Mouse (Mus musculus): ENCODE measurements around the gene Pex6. TPM values are rescaled to one million over a fixed set of nuclear protein-coding genes. Genes with fewer than 3 reads are reported as not detected.

Pex6 gene
- polyA plus RNA-seq, 1 experiment from 2014 or later, result 10.5 TPM

- no peak for ATAC-seq (ENCODE audit: insufficient number of reproducible peaks, insufficient read depth, low FRiP score, low read depth)
- H3K9ac ChIP-seq (ENCODE audit: low read length), result no peak overlapping the region
- 86% methylated on average over 2 of the region's 2 CpGs for WGBS
- H3K9me3 ChIP-seq (ENCODE audit: control insufficient read depth, low read length), result no peaks in the 10 kb centered on the region
- no peak overlapping the region for H3K4me2 ChIP-seq (ENCODE audit: low read length)
- H3K27ac ChIP-seq (replicated peaks in 1 of 2; ENCODE audit: control insufficient read depth in 1 of 2, insufficient read depth in 1 of 2, low read depth in 2 of 2, low read length in 2 of 2), result no peak overlapping the region
- no peaks in the 10 kb centered on the region for H3K27me3 ChIP-seq (ENCODE audit: control insufficient read depth, insufficient read depth, low read length)
- no peaks in the 10 kb centered on the region for H3K4me1 ChIP-seq (ENCODE audit: control insufficient read depth in 2 of 2, insufficient read depth in 2 of 2, low read length in 2 of 2)
- H3K36me3 ChIP-seq (ENCODE audit: control insufficient read depth, insufficient read depth, low read length), result peaks cover 49% of the 10 kb centered on the region
- no peak overlapping the region for H3K4me3 ChIP-seq (ENCODE audit: control insufficient read depth in 1 of 2, insufficient read depth in 1 of 2, low read depth in 1 of 2, low read length in 2 of 2)
These were observed 34.2 kb downstream of the Pex6 start for GRCm38 (mm10) chr17:46745506-46745905.

GRCm38 (mm10) chr17:46747234-46747633 lies 36.0 kb downstream of the Pex6 start:
- H3K36me3 ChIP-seq (ENCODE audit: control insufficient read depth, insufficient read depth, low read length), result peaks cover 42% of the 10 kb centered on the region
- H3K27me3 ChIP-seq (ENCODE audit: control insufficient read depth, insufficient read depth, low read length), result no peaks in the 10 kb centered on the region
- H3K4me2 ChIP-seq (ENCODE audit: low read length), result no peak overlapping the region
- peaks cover 4 to 8% of the 10 kb centered on the region in 2 experiments for H3K4me1 ChIP-seq (ENCODE audit: control insufficient read depth in 2 of 2, insufficient read depth in 2 of 2, low read length in 2 of 2)
- H3K4me3 ChIP-seq (ENCODE audit: control insufficient read depth in 1 of 2, insufficient read depth in 1 of 2, low read depth in 1 of 2, low read length in 2 of 2), result no peak overlapping the region
- ATAC-seq (ENCODE audit: insufficient number of reproducible peaks, insufficient read depth, low FRiP score, low read depth), result no peak
- H3K9ac ChIP-seq (ENCODE audit: low read length), result no peak overlapping the region
- H3K9me3 ChIP-seq (ENCODE audit: control insufficient read depth, low read length), result no peaks in the 10 kb centered on the region
- WGBS, result 78% methylated on average over 8 of the region's 8 CpGs
- no peak overlapping the region for H3K27ac ChIP-seq (replicated peaks in 1 of 2; ENCODE audit: control insufficient read depth in 1 of 2, insufficient read depth in 1 of 2, low read depth in 2 of 2, low read length in 2 of 2)

- Histone ChIP-seq H3K4me1 (ENCODE audit: control insufficient read depth in 2 of 2, insufficient read depth in 2 of 2, low read length in 2 of 2) (peaks cover 5 to 8% of the 10 kb centered on the region in 2 experiments), H3K4me2 (ENCODE audit: low read length) (no peak overlapping the region), H3K27me3 (ENCODE audit: control insufficient read depth, insufficient read depth, low read length) (no peaks in the 10 kb centered on the region), H3K4me3 (ENCODE audit: control insufficient read depth in 1 of 2, insufficient read depth in 1 of 2, low read depth in 1 of 2, low read length in 2 of 2) (no peak overlapping the region), H3K27ac (replicated peaks in 1 of 2; ENCODE audit: control insufficient read depth in 1 of 2, insufficient read depth in 1 of 2, low read depth in 2 of 2, low read length in 2 of 2) (no peak overlapping the region), H3K9ac (ENCODE audit: low read length) (no peak overlapping the region), H3K9me3 (ENCODE audit: control insufficient read depth, low read length) (no peaks in the 10 kb centered on the region), H3K36me3 (ENCODE audit: control insufficient read depth, insufficient read depth, low read length) (peaks cover 40% of the 10 kb centered on the region)
- WGBS, result 94% methylated on average over 2 of the region's 2 CpGs
- no peak for ATAC-seq (ENCODE audit: insufficient number of reproducible peaks, insufficient read depth, low FRiP score, low read depth)
These were observed 36.5 kb downstream of the Pex6 start for GRCm38 (mm10) chr17:46747806-46748205.

- Histone ChIP-seq H3K27ac (replicated peaks in 1 of 2; ENCODE audit: control insufficient read depth in 1 of 2, insufficient read depth in 1 of 2, low read depth in 2 of 2, low read length in 2 of 2) (no peak overlapping the region), H3K9me3 (ENCODE audit: control insufficient read depth, low read length) (no peaks in the 10 kb centered on the region), H3K9ac (ENCODE audit: low read length) (no peak overlapping the region), H3K36me3 (ENCODE audit: control insufficient read depth, insufficient read depth, low read length) (peaks cover 26% of the 10 kb centered on the region), H3K4me1 (ENCODE audit: control insufficient read depth in 2 of 2, insufficient read depth in 2 of 2, low read length in 2 of 2) (peaks cover 5 to 8% of the 10 kb centered on the region in 2 experiments), H3K4me3 (ENCODE audit: control insufficient read depth in 1 of 2, insufficient read depth in 1 of 2, low read depth in 1 of 2, low read length in 2 of 2) (no peak overlapping the region), H3K4me2 (ENCODE audit: low read length) (no peak overlapping the region), H3K27me3 (ENCODE audit: control insufficient read depth, insufficient read depth, low read length) (no peaks in the 10 kb centered on the region)
- 86% methylated on average over 5 of the region's 5 CpGs for WGBS
- no peak for ATAC-seq (ENCODE audit: insufficient number of reproducible peaks, insufficient read depth, low FRiP score, low read depth)
These were observed 38.0 kb downstream of the Pex6 start for GRCm38 (mm10) chr17:46749282-46749681.

- Histone ChIP-seq H3K36me3 (ENCODE audit: control insufficient read depth, insufficient read depth, low read length) (peaks cover 19% of the 10 kb centered on the region), H3K9ac (ENCODE audit: low read length) (peak overlapping the region; percentile 80), H3K4me2 (ENCODE audit: low read length) (peak overlapping the region; percentile 83), H3K4me3 (ENCODE audit: control insufficient read depth in 1 of 2, insufficient read depth in 1 of 2, low read depth in 1 of 2, low read length in 2 of 2) (peak overlapping the region in 1 of 2 experiments; percentile 70; a peak in 1 of 4 replicates), H3K4me1 (ENCODE audit: control insufficient read depth in 2 of 2, insufficient read depth in 2 of 2, low read length in 2 of 2) (peaks cover 5 to 8% of the 10 kb centered on the region in 2 experiments), H3K27me3 (ENCODE audit: control insufficient read depth, insufficient read depth, low read length) (no peaks in the 10 kb centered on the region), H3K9me3 (ENCODE audit: control insufficient read depth, low read length) (no peaks in the 10 kb centered on the region), H3K27ac (replicated peaks in 1 of 2; ENCODE audit: control insufficient read depth in 1 of 2, insufficient read depth in 1 of 2, low read depth in 2 of 2, low read length in 2 of 2) (no peak overlapping the region)
- WGBS, result 92% methylated on average over 4 of the region's 4 CpGs
- no peak for ATAC-seq (ENCODE audit: insufficient number of reproducible peaks, insufficient read depth, low FRiP score, low read depth)
These were observed 39.3 kb downstream of the Pex6 start for GRCm38 (mm10) chr17:46750580-46750979.

- H3K9me3 ChIP-seq (ENCODE audit: control insufficient read depth, low read length), result no peaks in the 10 kb centered on the region
- ATAC-seq (ENCODE audit: insufficient number of reproducible peaks, insufficient read depth, low FRiP score, low read depth), result 0 out of 2 replicates have a peak, but pooled peaks have one; percentile 1
- H3K4me2 ChIP-seq (ENCODE audit: low read length), result peak overlapping the region; percentile 83
- 30% methylated on average over 16 of the region's 16 CpGs for WGBS
- no peaks in the 10 kb centered on the region for H3K27me3 ChIP-seq (ENCODE audit: control insufficient read depth, insufficient read depth, low read length)
- H3K9ac ChIP-seq (ENCODE audit: low read length), result peak overlapping the region; percentile 80
- H3K4me1 ChIP-seq (ENCODE audit: control insufficient read depth in 2 of 2, insufficient read depth in 2 of 2, low read length in 2 of 2), result peaks cover 5 to 8% of the 10 kb centered on the region in 2 experiments
- peaks cover 13% of the 10 kb centered on the region for H3K36me3 ChIP-seq (ENCODE audit: control insufficient read depth, insufficient read depth, low read length)
- peak overlapping the region; percentile 70 to 89 for H3K4me3 ChIP-seq (ENCODE audit: control insufficient read depth in 1 of 2, insufficient read depth in 1 of 2, low read depth in 1 of 2, low read length in 2 of 2)
- peak overlapping the region; percentile 84 to 86 for H3K27ac ChIP-seq (replicated peaks in 1 of 2; ENCODE audit: control insufficient read depth in 1 of 2, insufficient read depth in 1 of 2, low read depth in 2 of 2, low read length in 2 of 2)
These were observed 40.0 kb downstream of the Pex6 start for GRCm38 (mm10) chr17:46751056-46751793.

- peak within 1 kb of the TSS; percentile 83 for H3K4me2 ChIP-seq (ENCODE audit: low read length)
- under 1% methylated on average over 55 of the region's 58 CpGs for WGBS
- peaks cover 5% of the 10 kb centered on the region for H3K36me3 ChIP-seq (ENCODE audit: control insufficient read depth, insufficient read depth, low read length)
- peak; percentile 98 for ATAC-seq (ENCODE audit: insufficient number of reproducible peaks, insufficient read depth, low FRiP score, low read depth)
- H3K4me1 ChIP-seq (ENCODE audit: control insufficient read depth in 2 of 2, insufficient read depth in 2 of 2, low read length in 2 of 2), result peaks cover 5 to 8% of the 10 kb centered on the region in 2 experiments
- H3K4me3 ChIP-seq (ENCODE audit: control insufficient read depth in 1 of 2, insufficient read depth in 1 of 2, low read depth in 1 of 2, low read length in 2 of 2), result peak within 1 kb of the TSS; percentile 70 to 89
- peak within 1 kb of the TSS; percentile 80 for H3K9ac ChIP-seq (ENCODE audit: low read length)
- no peaks in the 10 kb centered on the region for H3K9me3 ChIP-seq (ENCODE audit: control insufficient read depth, low read length)
- H3K27ac ChIP-seq (replicated peaks in 1 of 2; ENCODE audit: control insufficient read depth in 1 of 2, insufficient read depth in 1 of 2, low read depth in 2 of 2, low read length in 2 of 2), result peak within 1 kb of the TSS; percentile 84 to 86
- no peaks in the 10 kb centered on the region for H3K27me3 ChIP-seq (ENCODE audit: control insufficient read depth, insufficient read depth, low read length)
These were observed 40.7 kb downstream of the Pex6 start, which contains the start of gene Cnpy3 for GRCm38 (mm10) chr17:46751794-46752556. TSS of gene Cnpy3 (minus strand) at chr17:46752214.
